Mouse (Mus musculus) erythroid progenitor cell, adult 5-6 weeks (primary cell): ENCODE measurements around the gene Olfr1057. TPM values are rescaled to one million over a fixed set of nuclear protein-coding genes. Genes with fewer than 3 reads are reported as not detected.
"Not testable (repeated sequence)": the region's sequence is repeated elsewhere in the genome, so short reads cannot be mapped to it uniquely, and the experiment has no call there.

Experiments used
- ATAC-seq: replicated peaks from 2 replicates; pipeline ENCODE4 v1.8.0; 2016; ENCODE audit warnings: moderate number of reproducible peaks, mild to moderate bottlenecking, moderate TSS enrichment, inconsistent platforms; ENCODE audit not compliant: poor library complexity, low FRiP score, severe bottlenecking
- total RNA-seq, 2 experiments: library from RNA; stranded (forward) in 1 of 2; stranded (reverse) in 1 of 2; fragments of 150-400 nt in 1 of 2; fragments of 186-747, 209-891 nt in 1 of 2; gene quantifications; 2 replicates each; pipeline versions ENCODE4 v1.2.3 to v1.2.4; 2015 to 2017; ENCODE audit warnings: low replicate concordance in 2 of 2

Olfr1057 gene
- total RNA-seq (2015; ENCODE audit: low replicate concordance) (not detected in 2 replicates), total RNA-seq (2017; ENCODE audit: low replicate concordance) (not detected in 2 replicates)

DNA sequence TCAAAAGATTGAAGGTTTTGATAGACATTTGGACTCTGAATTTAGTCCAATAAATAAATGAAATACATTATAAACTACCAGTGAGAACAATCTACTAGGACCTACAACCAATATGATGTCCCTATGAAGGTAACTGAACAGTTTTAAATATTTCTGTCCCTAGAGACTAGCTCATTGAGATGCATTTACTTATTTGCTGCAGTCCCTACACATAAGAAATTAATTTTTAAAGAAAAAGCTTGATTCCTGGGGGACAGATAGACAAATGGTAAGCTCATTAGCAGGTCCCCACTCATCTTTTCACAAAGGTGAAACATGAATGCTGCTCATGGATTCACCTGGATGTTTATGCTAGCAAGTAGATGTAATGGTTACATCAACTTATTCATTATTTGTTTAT is at the start of gene Olfr1057:
Olfr1057 (minus strand) TSS at position 101 of the 400 bp plus-strand sequence.
- no peak for ATAC-seq

DNA sequence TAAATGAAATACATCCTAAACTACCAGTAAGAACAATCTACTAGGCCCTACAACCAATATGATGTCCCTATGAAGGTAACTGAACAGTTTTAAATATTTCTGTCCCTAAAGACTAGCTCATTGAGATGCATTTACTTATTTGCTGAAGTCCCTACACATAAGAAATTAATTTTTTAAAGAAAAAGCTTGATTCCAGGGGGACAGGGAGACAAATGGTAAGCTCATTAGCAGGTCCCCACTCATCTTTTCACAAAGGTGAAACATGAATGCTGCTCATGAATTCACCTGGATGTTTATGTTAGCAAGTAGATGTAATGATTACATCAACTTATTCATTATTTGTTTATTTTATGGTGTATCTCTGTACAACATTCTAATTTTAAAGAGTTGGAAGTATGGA is 48.5 kb upstream of the Olfr1057 start, which contains the start of gene Olfr1062:
Olfr1062 (minus strand) TSS at position 101 of the 400 bp plus-strand sequence.
- not testable (repeated sequence) for ATAC-seq

GRCm38 (mm10) chr2:86413950-86414349 is 35.8 kb upstream of the Olfr1057 start, which contains the start of gene Olfr1061:
Gene Olfr1061, minus strand, starts transcription at chr2:86414050.
- no peak for ATAC-seq

GRCm38 (mm10) chr2:86395114-86395513 is 16.9 kb upstream of the Olfr1057 start:
- ATAC-seq: no peak

DNA sequence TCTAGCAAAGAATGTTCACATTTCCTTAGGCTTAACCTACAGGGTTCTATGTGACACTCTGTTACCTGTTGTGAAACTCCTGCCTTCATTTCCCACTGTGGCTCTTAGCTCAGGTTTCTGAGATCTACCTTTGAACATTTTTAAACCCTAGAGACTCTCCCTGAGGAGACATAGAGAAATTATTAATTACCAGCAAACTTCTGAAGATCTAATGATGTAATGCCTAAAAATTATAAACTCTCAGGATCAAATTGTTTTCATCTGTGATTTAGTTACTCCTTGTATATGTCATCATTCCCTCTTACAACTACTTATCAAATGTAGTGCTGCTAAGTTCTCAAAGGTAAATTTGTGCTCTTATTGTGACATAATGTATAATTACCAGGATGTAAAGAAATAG is 10.3 kb upstream of the Olfr1057 start, which contains the start of gene Olfr1058:
Olfr1058 (minus strand) TSS at position 101 of the 400 bp plus-strand sequence.
- ATAC-seq: not testable (repeated sequence)

DNA sequence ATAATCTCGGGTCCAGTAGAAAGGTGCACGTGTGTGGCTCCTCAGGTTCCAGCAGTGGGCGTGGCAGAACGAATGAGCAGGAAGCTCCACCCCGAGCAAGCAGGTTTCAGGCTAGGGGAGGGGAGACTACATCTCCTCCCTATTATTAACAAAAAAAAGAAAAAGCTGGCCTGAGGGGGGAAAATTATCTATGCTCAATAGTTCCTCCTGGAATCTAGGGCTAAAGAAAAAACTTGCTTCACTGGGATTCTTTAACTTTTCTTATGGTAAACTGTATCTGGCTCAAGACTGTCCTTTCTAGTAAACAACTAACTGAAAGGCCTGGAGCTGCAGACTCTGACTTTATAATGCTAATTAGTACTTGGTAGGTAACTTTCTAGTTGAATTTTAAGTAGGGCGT is 11.9 kb downstream of the Olfr1057 start:
- ATAC-seq: not testable (repeated sequence)

GRCm38 (mm10) chr2:86362369-86362768 is 15.8 kb downstream of the Olfr1057 start, which contains the start of gene Olfr1056:
Gene Olfr1056, minus strand, starts transcription at chr2:86362469.
- no peak for ATAC-seq

DNA sequence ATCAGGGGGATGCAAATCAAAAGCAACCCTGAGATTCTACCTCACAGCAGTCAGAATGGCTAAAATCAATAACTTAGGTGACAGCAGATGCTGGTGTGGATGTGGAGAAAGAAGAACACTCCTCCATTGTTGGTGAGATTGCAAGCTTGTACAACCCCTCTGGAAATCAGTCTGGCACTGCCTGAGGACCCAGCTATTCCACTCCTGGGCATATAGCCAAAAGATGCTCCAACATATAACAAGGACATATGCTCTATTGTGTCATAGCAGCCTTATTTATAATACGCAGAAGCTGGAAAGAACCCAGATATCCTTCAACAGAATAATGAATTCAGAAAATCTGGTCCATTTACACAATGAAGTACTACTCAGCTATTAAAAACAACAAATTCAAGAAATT is 26.4 kb downstream of the Olfr1057 start:
- ATAC-seq: not testable (repeated sequence)

DNA sequence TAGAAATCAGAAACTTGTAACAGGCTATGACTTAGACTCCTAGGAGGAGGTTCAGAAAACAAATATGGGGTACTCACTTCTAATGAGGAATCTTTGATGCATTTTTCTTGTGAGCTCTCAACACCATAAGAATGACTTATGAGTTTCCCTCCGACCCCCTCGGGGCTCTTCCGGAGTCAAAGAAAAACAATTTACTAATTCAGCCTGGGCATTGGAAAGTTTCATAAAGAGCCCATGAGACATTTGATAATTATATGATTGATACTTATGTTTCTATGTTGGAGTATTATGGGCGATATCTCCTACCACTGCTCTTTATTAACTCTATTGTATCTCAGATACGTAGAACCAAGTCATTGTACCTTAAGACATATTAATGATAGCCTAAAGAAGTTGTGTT is 28.0 kb downstream of the Olfr1057 start, which contains the start of gene Olfr1055:
Olfr1055 (minus strand) TSS at position 101 of the 400 bp plus-strand sequence.
- ATAC-seq: no peak

GRCm38 (mm10) chr2:86335333-86335732 is 42.9 kb downstream of the Olfr1057 start, which contains the start of gene Olfr1054:
Gene Olfr1054, minus strand, starts transcription at chr2:86335433.
- no peak for ATAC-seq

Other genes starting within 250 kb of the Olfr1057 start
- gene Olfr1039, start 242.5 kb downstream of the Olfr1057 start, total RNA-seq (2015; ENCODE audit: low replicate concordance): not detected in 2 replicates
- gene Olfr1039, start 242.5 kb downstream of the Olfr1057 start, total RNA-seq (2017; ENCODE audit: low replicate concordance): not detected in 2 replicates
- gene Olfr1040, start 231.7 kb downstream of the Olfr1057 start, total RNA-seq (2015; ENCODE audit: low replicate concordance): not detected in 2 replicates
- not detected in 2 replicates for gene Olfr1040, start 231.7 kb downstream of the Olfr1057 start, total RNA-seq (2017; ENCODE audit: low replicate concordance)
- gene Olfr1042, start 216.6 kb downstream of the Olfr1057 start, total RNA-seq (2015; ENCODE audit: low replicate concordance): not detected in 2 replicates
- gene Olfr1042, start 216.6 kb downstream of the Olfr1057 start, total RNA-seq (2017; ENCODE audit: low replicate concordance): not detected in 2 replicates
- not detected in 2 replicates for gene Olfr1043, start 210.9 kb downstream of the Olfr1057 start, total RNA-seq (2015; ENCODE audit: low replicate concordance)
- gene Olfr1043, start 210.9 kb downstream of the Olfr1057 start, total RNA-seq (2017; ENCODE audit: low replicate concordance): not detected in 2 replicates
- not detected in 2 replicates for gene Olfr1044, start 200.6 kb downstream of the Olfr1057 start, total RNA-seq (2015; ENCODE audit: low replicate concordance)
- gene Olfr1044, start 200.6 kb downstream of the Olfr1057 start, total RNA-seq (2017; ENCODE audit: low replicate concordance): not detected in 2 replicates
- not detected in 2 replicates for gene Olfr52, start 192.7 kb downstream of the Olfr1057 start, total RNA-seq (2015; ENCODE audit: low replicate concordance)
- gene Olfr52, start 192.7 kb downstream of the Olfr1057 start, total RNA-seq (2017; ENCODE audit: low replicate concordance): not detected in 2 replicates
- gene Olfr1045, start 175.4 kb downstream of the Olfr1057 start, total RNA-seq (2015; ENCODE audit: low replicate concordance): not detected in 2 replicates
- not detected in 2 replicates for gene Olfr1045, start 175.4 kb downstream of the Olfr1057 start, total RNA-seq (2017; ENCODE audit: low replicate concordance)
- not detected in 2 replicates for gene Olfr1046, start 159.1 kb downstream of the Olfr1057 start, total RNA-seq (2015; ENCODE audit: low replicate concordance)
- not detected in 2 replicates for gene Olfr1046, start 159.1 kb downstream of the Olfr1057 start, total RNA-seq (2017; ENCODE audit: low replicate concordance)
- gene Olfr1047, start 147.0 kb downstream of the Olfr1057 start, total RNA-seq (2015; ENCODE audit: low replicate concordance): not detected in 2 replicates
- not detected in 2 replicates for gene Olfr1047, start 147.0 kb downstream of the Olfr1057 start, total RNA-seq (2017; ENCODE audit: low replicate concordance)
- not detected in 2 replicates for gene Olfr1048, start 138.1 kb downstream of the Olfr1057 start, total RNA-seq (2015; ENCODE audit: low replicate concordance)
- not detected in 2 replicates for gene Olfr1048, start 138.1 kb downstream of the Olfr1057 start, total RNA-seq (2017; ENCODE audit: low replicate concordance)
- gene Olfr1049, start 120.1 kb downstream of the Olfr1057 start, total RNA-seq (2015; ENCODE audit: low replicate concordance): not detected in 2 replicates
- not detected in 2 replicates for gene Olfr1049, start 120.1 kb downstream of the Olfr1057 start, total RNA-seq (2017; ENCODE audit: low replicate concordance)
- gene Olfr1051, start 99.3 kb downstream of the Olfr1057 start, total RNA-seq (2015; ENCODE audit: low replicate concordance): not detected in 2 replicates
- not detected in 2 replicates for gene Olfr1051, start 99.3 kb downstream of the Olfr1057 start, total RNA-seq (2017; ENCODE audit: low replicate concordance)
- gene Olfr1052, start 85.9 kb downstream of the Olfr1057 start, total RNA-seq (2015; ENCODE audit: low replicate concordance): not detected in 2 replicates
- not detected in 2 replicates for gene Olfr1052, start 85.9 kb downstream of the Olfr1057 start, total RNA-seq (2017; ENCODE audit: low replicate concordance)
- gene Olfr1053, start 63.1 kb downstream of the Olfr1057 start, total RNA-seq (2015; ENCODE audit: low replicate concordance): not detected in 2 replicates
- gene Olfr1053, start 63.1 kb downstream of the Olfr1057 start, total RNA-seq (2017; ENCODE audit: low replicate concordance): not detected in 2 replicates
- not detected in 2 replicates for gene Olfr1054, start 43.0 kb downstream of the Olfr1057 start, total RNA-seq (2015; ENCODE audit: low replicate concordance)
- not detected in 2 replicates for gene Olfr1054, start 43.0 kb downstream of the Olfr1057 start, total RNA-seq (2017; ENCODE audit: low replicate concordance)
- gene Olfr1055, start 28.1 kb downstream of the Olfr1057 start, total RNA-seq (2015; ENCODE audit: low replicate concordance): not detected in 2 replicates
- gene Olfr1055, start 28.1 kb downstream of the Olfr1057 start, total RNA-seq (2017; ENCODE audit: low replicate concordance): not detected in 2 replicates
- gene Olfr1056, start 15.9 kb downstream of the Olfr1057 start, total RNA-seq (2015; ENCODE audit: low replicate concordance): not detected in 2 replicates
- gene Olfr1056, start 15.9 kb downstream of the Olfr1057 start, total RNA-seq (2017; ENCODE audit: low replicate concordance): not detected in 2 replicates
- gene Olfr1058, start 10.2 kb upstream of the Olfr1057 start, total RNA-seq (2015; ENCODE audit: low replicate concordance): not detected in 2 replicates
- gene Olfr1058, start 10.2 kb upstream of the Olfr1057 start, total RNA-seq (2017; ENCODE audit: low replicate concordance): not detected in 2 replicates
- not detected in 2 replicates for gene Olfr1061, start 35.7 kb upstream of the Olfr1057 start, total RNA-seq (2015; ENCODE audit: low replicate concordance)
- not detected in 2 replicates for gene Olfr1061, start 35.7 kb upstream of the Olfr1057 start, total RNA-seq (2017; ENCODE audit: low replicate concordance)
- gene Olfr1062, start 48.4 kb upstream of the Olfr1057 start, total RNA-seq (2015; ENCODE audit: low replicate concordance): not detected in 2 replicates
- gene Olfr1062, start 48.4 kb upstream of the Olfr1057 start, total RNA-seq (2017; ENCODE audit: low replicate concordance): not detected in 2 replicates
- gene Olfr1065, start 72.2 kb upstream of the Olfr1057 start, total RNA-seq (2015; ENCODE audit: low replicate concordance): not detected in 2 replicates
- gene Olfr1065, start 72.2 kb upstream of the Olfr1057 start, total RNA-seq (2017; ENCODE audit: low replicate concordance): not detected in 2 replicates
- gene Olfr1066, start 77.9 kb upstream of the Olfr1057 start, total RNA-seq (2015; ENCODE audit: low replicate concordance): not detected in 2 replicates
- gene Olfr1066, start 77.9 kb upstream of the Olfr1057 start, total RNA-seq (2017; ENCODE audit: low replicate concordance): not detected in 2 replicates
- gene Olfr228, start 109.0 kb upstream of the Olfr1057 start, total RNA-seq (2015; ENCODE audit: low replicate concordance): not detected in 2 replicates
- not detected in 2 replicates for gene Olfr228, start 109.0 kb upstream of the Olfr1057 start, total RNA-seq (2017; ENCODE audit: low replicate concordance)
- gene Olfr1076, start 130.1 kb upstream of the Olfr1057 start, total RNA-seq (2015; ENCODE audit: low replicate concordance): not detected in 2 replicates
- not detected in 2 replicates for gene Olfr1076, start 130.1 kb upstream of the Olfr1057 start, total RNA-seq (2017; ENCODE audit: low replicate concordance)
- not detected in 2 replicates for gene Olfr1079, start 164.1 kb upstream of the Olfr1057 start, total RNA-seq (2015; ENCODE audit: low replicate concordance)
- not detected in 2 replicates for gene Olfr1079, start 164.1 kb upstream of the Olfr1057 start, total RNA-seq (2017; ENCODE audit: low replicate concordance)
- not detected in 2 replicates for gene Olfr1080, start 179.8 kb upstream of the Olfr1057 start, total RNA-seq (2015; ENCODE audit: low replicate concordance)
- gene Olfr1080, start 179.8 kb upstream of the Olfr1057 start, total RNA-seq (2017; ENCODE audit: low replicate concordance): not detected in 2 replicates
- not detected in 2 replicates for gene Olfr1082, start 220.6 kb upstream of the Olfr1057 start, total RNA-seq (2015; ENCODE audit: low replicate concordance)
- not detected in 2 replicates for gene Olfr1082, start 220.6 kb upstream of the Olfr1057 start, total RNA-seq (2017; ENCODE audit: low replicate concordance)